Mouse (Mus musculus): Measurements from ENCODE around the gene Spocd1. TPM values are rescaled to one million over a fixed set of nuclear protein-coding genes. Genes with fewer than 3 reads are reported as not detected.

The Spocd1 gene
- polyA plus RNA-seq, 1 experiment, result 0.25 TPM

DNA sequence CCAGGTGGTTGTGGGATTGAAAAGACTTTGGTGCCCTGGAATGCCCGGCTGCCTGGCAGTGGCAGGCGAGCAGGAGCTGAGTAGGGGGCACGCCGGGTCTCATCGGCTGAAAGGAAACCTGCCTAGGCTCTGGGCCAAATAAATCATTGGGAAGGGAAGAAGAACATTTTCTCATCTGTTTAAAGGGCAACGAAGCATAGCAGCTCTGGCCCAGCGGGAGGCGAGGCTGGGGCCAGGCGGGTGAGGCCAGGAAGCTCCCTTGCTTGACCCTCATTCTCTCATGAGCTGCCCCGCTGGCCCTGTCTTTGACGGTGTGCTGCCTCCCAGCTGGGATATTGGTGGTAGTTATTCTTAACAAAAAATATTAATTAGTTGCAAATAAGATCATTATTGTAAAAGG is 52.6 kb downstream of the Spocd1 start:
- no peak for TF ChIP-seq EP300 (IDR thresholded peaks at IDR 0.05; ENCODE audit: insufficient read depth, low read depth, low read length)
- no peak for TF ChIP-seq POLR2A (IDR thresholded peaks at IDR 0.05; ENCODE audit: insufficient read depth, low read length)
- no peak for TF ChIP-seq CTCF (IDR thresholded peaks at IDR 0.05; ENCODE audit: low read depth, low read length)
- H3K9me3 ChIP-seq (replicated peaks; ENCODE audit: control insufficient read depth, insufficient read depth, low read length, poor library complexity, severe bottlenecking), result no peaks in the 10 kb centered on the region
- no peak overlapping the region for H3K27ac ChIP-seq (ENCODE audit: insufficient read depth, low read length)
- no peak overlapping the region for H3K4me3 ChIP-seq (ENCODE audit: low read depth, low read length)
- H3K27me3 ChIP-seq (ENCODE audit: control insufficient read depth, insufficient read depth, low read length, poor library complexity, severe bottlenecking), result peaks cover 16% of the 10 kb centered on the region
- H3K36me3 ChIP-seq (ENCODE audit: control insufficient read depth, insufficient read depth, low read length, poor library complexity, severe bottlenecking), result no peaks in the 10 kb centered on the region
- no peak overlapping the region for H3K9ac ChIP-seq (ENCODE audit: low read depth, poor library complexity, severe bottlenecking)
- peaks cover 9% of the 10 kb centered on the region for H3K4me1 ChIP-seq (ENCODE audit: control insufficient read depth, insufficient read depth, low read length)

DNA sequence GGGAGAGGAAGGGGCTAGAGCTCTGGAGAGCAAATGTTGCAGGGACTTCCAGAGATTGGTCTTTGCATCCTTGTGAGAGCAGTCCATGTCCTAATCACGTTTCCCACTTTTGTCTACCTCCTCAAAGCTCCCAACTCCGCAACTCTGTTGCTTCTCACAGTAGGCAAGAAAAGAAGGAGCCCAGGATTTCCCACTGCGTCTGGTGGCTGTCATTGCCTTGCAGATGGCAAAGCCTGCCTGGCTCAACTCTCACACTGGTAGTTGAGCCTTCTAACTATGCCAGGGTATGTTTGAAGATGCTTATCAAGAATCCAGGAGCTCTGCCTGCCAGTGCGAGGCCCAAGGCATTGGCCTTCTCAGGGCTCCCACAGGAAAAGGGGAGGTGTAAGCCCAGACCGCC is 54.0 kb downstream of the Spocd1 start:
- peaks cover 16% of the 10 kb centered on the region for H3K27me3 ChIP-seq (ENCODE audit: control insufficient read depth, insufficient read depth, low read length, poor library complexity, severe bottlenecking)
- H3K4me1 ChIP-seq (ENCODE audit: control insufficient read depth, insufficient read depth, low read length), result peaks cover 4% of the 10 kb centered on the region
- TF ChIP-seq CTCF (IDR thresholded peaks at IDR 0.05; ENCODE audit: low read depth, low read length), result no peak
- TF ChIP-seq EP300 (IDR thresholded peaks at IDR 0.05; ENCODE audit: insufficient read depth, low read depth, low read length), result no peak
- no peak for TF ChIP-seq POLR2A (IDR thresholded peaks at IDR 0.05; ENCODE audit: insufficient read depth, low read length)

DNA sequence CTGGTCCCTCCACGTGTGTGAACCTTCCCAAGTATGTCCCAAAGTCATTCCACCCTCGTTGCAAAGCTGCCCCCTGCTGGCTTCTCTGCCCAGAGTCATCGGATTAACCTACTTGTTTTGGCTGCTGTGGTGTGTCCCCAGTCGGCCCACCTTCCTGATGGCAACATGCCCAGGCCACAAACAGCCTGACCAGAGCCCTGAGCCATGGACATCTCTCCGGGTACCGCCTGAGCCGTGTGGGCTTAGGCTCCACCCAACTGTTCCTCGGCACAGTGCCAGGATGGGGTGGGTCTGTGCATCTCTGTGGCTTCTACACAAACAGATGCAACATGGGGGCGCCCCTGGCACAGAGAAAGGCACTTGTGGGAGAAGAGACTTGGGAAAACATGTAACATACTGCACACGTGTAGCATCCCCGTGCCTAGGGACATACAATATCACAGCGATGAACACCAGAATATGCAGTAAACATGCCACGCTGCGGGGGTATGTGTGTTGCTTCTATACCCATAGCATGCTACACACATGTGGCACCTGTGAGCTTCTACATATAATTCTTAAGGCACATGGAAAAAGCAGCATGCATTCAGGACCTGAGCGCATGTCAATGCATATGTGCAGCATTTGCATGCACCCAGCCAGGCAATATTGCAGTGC is 54.8 kb downstream of the Spocd1 start:
- Histone ChIP-seq H3K9ac (ENCODE audit: low read depth, poor library complexity, severe bottlenecking) (no peak overlapping the region), H3K4me3 (ENCODE audit: low read depth, low read length) (peak overlapping the region; percentile 69), H3K9me3 (replicated peaks; ENCODE audit: control insufficient read depth, insufficient read depth, low read length, poor library complexity, severe bottlenecking) (no peaks in the 10 kb centered on the region), H3K27ac (ENCODE audit: insufficient read depth, low read length) (no peak overlapping the region), H3K27me3 (ENCODE audit: control insufficient read depth, insufficient read depth, low read length, poor library complexity, severe bottlenecking) (peaks cover 16% of the 10 kb centered on the region), H3K36me3 (ENCODE audit: control insufficient read depth, insufficient read depth, low read length, poor library complexity, severe bottlenecking) (no peaks in the 10 kb centered on the region), H3K4me1 (ENCODE audit: control insufficient read depth, insufficient read depth, low read length) (peaks cover 4% of the 10 kb centered on the region)
- no peak for TF ChIP-seq POLR2A (IDR thresholded peaks at IDR 0.05; ENCODE audit: insufficient read depth, low read length)
- 0 out of 2 replicates have a peak, but pooled peaks have one; percentile 24 for TF ChIP-seq EP300 (IDR thresholded peaks at IDR 0.05; ENCODE audit: insufficient read depth, low read depth, low read length)
- peak; percentile 75 for TF ChIP-seq CTCF (IDR thresholded peaks at IDR 0.05; ENCODE audit: low read depth, low read length)

More for the DNA sequence above, 54.0 kb downstream of the Spocd1 start:
- no peaks in the 10 kb centered on the region for H3K9me3 ChIP-seq (replicated peaks; ENCODE audit: control insufficient read depth, insufficient read depth, low read length, poor library complexity, severe bottlenecking)
- no peak overlapping the region for H3K4me3 ChIP-seq (ENCODE audit: low read depth, low read length)
- H3K27ac ChIP-seq (ENCODE audit: insufficient read depth, low read length), result no peak overlapping the region
- H3K36me3 ChIP-seq (ENCODE audit: control insufficient read depth, insufficient read depth, low read length, poor library complexity, severe bottlenecking), result no peaks in the 10 kb centered on the region
- no peak overlapping the region for H3K9ac ChIP-seq (ENCODE audit: low read depth, poor library complexity, severe bottlenecking)

DNA sequence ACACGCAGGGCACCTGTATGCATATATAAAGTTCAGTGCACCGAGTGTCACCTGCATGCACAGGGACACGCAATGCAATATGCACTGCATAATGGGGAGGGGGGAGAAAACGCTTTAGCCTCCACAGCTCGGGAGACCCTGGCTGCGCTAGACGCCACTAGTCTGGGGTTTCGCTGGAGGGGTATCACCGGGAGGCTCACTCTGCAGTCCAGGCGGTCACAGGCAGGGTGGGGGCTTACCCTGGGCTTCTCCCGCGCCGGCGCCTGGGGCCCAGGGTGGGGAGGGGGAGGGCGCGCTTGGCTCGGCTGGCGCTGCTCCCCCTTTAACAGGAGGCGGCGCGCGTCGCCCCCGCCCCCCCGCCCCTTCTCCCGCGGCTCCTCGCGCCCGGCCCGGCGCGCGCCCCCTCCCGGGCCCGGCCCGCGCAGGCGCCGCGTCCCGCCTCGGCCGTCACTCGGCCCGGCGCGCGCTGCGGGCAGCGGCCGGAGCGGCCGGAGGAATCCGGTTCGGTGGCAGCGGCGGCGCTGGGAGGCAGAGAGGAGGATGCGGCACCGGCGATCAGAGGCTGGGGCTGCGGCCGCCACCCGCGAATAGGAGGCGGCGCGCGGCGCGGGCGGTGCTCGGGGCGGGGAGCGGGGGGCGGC is 55.5 kb downstream of the Spocd1 start, which contains the start of gene Adgrb2:
Gene Adgrb2 (plus strand): TSS at position 450 of the 641 bp plus-strand sequence.
- Histone ChIP-seq H3K27me3 (ENCODE audit: control insufficient read depth, insufficient read depth, low read length, poor library complexity, severe bottlenecking) (peaks cover 16% of the 10 kb centered on the region), H3K4me1 (ENCODE audit: control insufficient read depth, insufficient read depth, low read length) (peaks cover 4% of the 10 kb centered on the region), H3K4me3 (ENCODE audit: low read depth, low read length) (peak within 1 kb of the TSS; percentile 69), H3K9me3 (replicated peaks; ENCODE audit: control insufficient read depth, insufficient read depth, low read length, poor library complexity, severe bottlenecking) (no peaks in the 10 kb centered on the region), H3K9ac (ENCODE audit: low read depth, poor library complexity, severe bottlenecking) (peak within 1 kb of the TSS; percentile 75), H3K27ac (ENCODE audit: insufficient read depth, low read length) (no peak within 1 kb of the TSS), H3K36me3 (ENCODE audit: control insufficient read depth, insufficient read depth, low read length, poor library complexity, severe bottlenecking) (no peaks in the 10 kb centered on the region)
- TF ChIP-seq EP300 (IDR thresholded peaks at IDR 0.05; ENCODE audit: insufficient read depth, low read depth, low read length) (no peak), CTCF (IDR thresholded peaks at IDR 0.05; ENCODE audit: low read depth, low read length) (no peak), POLR2A (IDR thresholded peaks at IDR 0.05; ENCODE audit: insufficient read depth, low read length) (no peak)

DNA sequence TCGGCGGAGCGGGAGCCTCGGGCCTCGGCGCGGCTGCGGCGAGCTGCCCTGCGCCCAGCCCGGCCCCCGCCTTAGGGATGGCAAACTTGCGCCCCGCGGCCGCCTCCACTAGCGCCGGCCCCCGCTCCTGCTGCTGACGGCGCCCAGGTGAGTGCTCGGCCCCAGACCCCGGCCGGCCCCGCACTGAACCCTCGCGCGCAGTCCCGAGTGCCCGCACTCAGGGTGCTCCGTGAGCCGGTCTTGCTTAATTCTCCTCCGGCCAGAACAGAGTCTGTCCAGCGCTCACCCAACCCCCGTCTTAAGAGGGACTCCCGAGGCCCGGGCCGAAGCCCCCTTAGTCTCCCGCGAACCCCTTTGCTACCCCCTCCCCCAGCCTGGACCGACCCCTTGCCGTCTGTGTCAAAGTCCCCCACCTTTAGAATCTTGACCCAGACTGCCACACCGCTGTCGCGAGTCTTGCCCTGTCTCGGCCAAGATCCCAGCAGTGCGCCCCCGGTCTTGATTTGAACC is 56.2 kb downstream of the Spocd1 start:
- TF ChIP-seq EP300 (IDR thresholded peaks at IDR 0.05; ENCODE audit: insufficient read depth, low read depth, low read length), result no peak
- no peak for TF ChIP-seq CTCF (IDR thresholded peaks at IDR 0.05; ENCODE audit: low read depth, low read length)
- no peak for TF ChIP-seq POLR2A (IDR thresholded peaks at IDR 0.05; ENCODE audit: insufficient read depth, low read length)
- peaks cover 4% of the 10 kb centered on the region for H3K4me1 ChIP-seq (ENCODE audit: control insufficient read depth, insufficient read depth, low read length)

More for the DNA sequence above, 56.2 kb downstream of the Spocd1 start:
- Histone ChIP-seq H3K9me3 (replicated peaks; ENCODE audit: control insufficient read depth, insufficient read depth, low read length, poor library complexity, severe bottlenecking) (no peaks in the 10 kb centered on the region), H3K36me3 (ENCODE audit: control insufficient read depth, insufficient read depth, low read length, poor library complexity, severe bottlenecking) (no peaks in the 10 kb centered on the region), H3K4me3 (ENCODE audit: low read depth, low read length) (peak overlapping the region; percentile 66), H3K27me3 (ENCODE audit: control insufficient read depth, insufficient read depth, low read length, poor library complexity, severe bottlenecking) (peaks cover 16% of the 10 kb centered on the region), H3K27ac (ENCODE audit: insufficient read depth, low read length) (no peak overlapping the region), H3K9ac (ENCODE audit: low read depth, poor library complexity, severe bottlenecking) (peak overlapping the region; percentile 75)

Data from ES-Bruce4 (cell line).